Mouse (Mus musculus) neutrophil, adult 5-6 weeks (primary cell): ENCODE results near the gene Ntm. TPM values are rescaled to one million over a fixed set of nuclear protein-coding genes. Genes with fewer than 3 reads are reported as not detected.

Source experiments
- ATAC-seq: fragments of 151-379, 151-347 bp; 2 replicates; pipeline ENCODE4 v1.8.0; 2017; ENCODE audit warnings: mild to moderate bottlenecking, moderate TSS enrichment; ENCODE audit not compliant: insufficient number of reproducible peaks, poor library complexity, low FRiP score, severe bottlenecking; ENCODE audit errors: extremely low read depth
- total RNA-seq: library from RNA; stranded (forward); fragments of 200-1000 nt; gene quantifications from 2 replicates; pipeline ENCODE4 v1.2.3, GENCODE M21; 2017

Gene Ntm
- total RNA-seq, 1 experiment from 2014 or later: not detected

- no peak for ATAC-seq
Measured at GRCm38 (mm10) chr9:29183011-29183410, 779.9 kb downstream of the Ntm start.

GRCm38 (mm10) chr9:29181661-29182060 lies 781.3 kb downstream of the Ntm start:
- ATAC-seq: no peak

- no peak for ATAC-seq
Measured at GRCm38 (mm10) chr9:29165731-29166130, 797.2 kb downstream of the Ntm start.

DNA sequence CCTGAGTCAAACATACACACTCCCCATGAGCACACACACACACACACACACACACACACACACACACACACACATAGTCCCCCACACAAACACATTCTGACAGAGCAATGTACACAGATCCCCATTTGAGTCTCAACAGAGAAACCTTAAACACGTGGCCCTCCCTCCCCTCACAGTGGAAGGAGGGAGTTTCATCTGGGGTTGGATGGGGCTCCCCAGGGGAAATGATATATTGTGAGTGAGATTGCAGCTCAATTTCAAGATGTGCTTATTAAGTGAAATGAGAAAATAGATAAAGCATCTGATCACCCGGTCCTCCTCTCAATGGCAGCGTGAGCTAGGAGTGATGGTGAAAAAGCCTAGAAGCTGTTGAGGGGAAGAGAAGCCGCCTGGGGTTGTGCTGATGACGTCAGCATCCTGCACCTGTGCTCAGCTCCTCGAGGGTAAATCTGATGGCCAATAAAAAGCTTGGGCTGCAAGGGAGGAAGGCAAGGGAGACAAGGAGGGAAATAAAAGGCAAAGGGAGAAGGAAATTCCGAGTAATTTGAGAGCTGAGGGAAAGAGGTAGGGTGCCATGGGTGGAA lies 801.8 kb downstream of the Ntm start:
- no peak for ATAC-seq

DNA sequence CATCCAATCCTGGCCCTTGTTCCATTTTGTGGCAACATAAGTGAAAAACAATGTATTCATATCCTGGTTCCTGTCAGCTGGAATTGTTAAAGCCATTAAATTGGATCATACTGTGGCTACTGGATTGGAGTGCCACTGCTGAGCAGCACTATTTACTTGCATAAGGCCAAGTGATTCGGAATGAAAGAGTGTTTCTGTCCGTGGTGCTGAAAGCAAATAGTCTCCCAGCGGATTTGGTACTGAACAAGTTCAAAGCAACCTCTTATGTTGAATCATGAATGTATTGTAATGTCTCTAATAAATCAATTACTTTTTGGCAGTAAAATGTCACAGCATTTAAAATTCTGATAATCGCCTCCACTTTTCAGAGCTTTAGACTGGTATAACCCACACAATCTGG lies 817.0 kb downstream of the Ntm start:
- no peak for ATAC-seq

GRCm38 (mm10) chr9:29136039-29136438 lies 826.9 kb downstream of the Ntm start:
- ATAC-seq: no peak

GRCm38 (mm10) chr9:29130717-29131292 lies 832.1 kb downstream of the Ntm start:
- no peak for ATAC-seq

GRCm38 (mm10) chr9:29130316-29130715 lies 832.6 kb downstream of the Ntm start:
- no peak for ATAC-seq

DNA sequence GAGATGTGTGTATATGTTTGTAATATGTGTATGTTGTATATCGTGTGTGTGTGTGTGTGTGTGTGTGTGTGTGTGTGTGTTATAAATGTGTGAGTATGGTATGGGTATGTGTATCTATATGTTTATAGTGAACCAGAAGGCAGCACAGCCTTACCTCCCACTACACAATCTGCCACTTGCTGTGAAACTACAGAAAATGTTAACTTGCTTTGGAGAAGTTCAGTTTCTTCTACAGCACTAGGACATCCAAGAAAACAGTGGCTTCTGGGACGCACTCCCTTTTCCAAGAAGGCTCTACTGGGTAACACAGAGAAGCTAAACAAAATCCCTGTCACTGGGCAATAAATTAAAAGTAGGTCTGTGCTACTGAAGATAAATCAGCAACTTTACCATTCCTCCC lies 834.5 kb downstream of the Ntm start:
- ATAC-seq: no peak

GRCm38 (mm10) chr9:29124455-29124854 lies 838.5 kb downstream of the Ntm start:
- ATAC-seq: no peak

DNA sequence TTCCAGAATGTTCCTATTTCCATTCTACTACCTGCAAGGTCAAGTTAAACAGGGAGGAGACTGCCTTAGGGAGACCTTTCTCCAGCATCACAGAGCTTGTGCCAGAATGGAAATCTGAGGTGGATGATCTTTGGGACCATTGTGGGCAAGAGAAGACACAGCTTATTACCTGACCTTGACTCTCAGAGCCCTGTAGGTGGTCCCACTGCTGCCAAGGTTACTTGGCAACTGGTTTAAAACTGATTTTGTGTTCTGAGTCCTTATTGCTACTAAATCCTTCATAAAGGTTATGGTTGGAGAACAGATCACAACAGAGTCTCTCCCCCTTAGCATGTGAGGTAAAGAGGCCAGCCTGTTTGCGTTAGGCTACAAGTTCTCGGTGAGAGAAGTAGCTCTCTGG lies 839.1 kb downstream of the Ntm start:
- no peak for ATAC-seq

- no peak for ATAC-seq
Measured at GRCm38 (mm10) chr9:29117561-29118112, 845.3 kb downstream of the Ntm start.

GRCm38 (mm10) chr9:29115337-29115736 lies 847.6 kb downstream of the Ntm start:
- ATAC-seq: no peak

DNA sequence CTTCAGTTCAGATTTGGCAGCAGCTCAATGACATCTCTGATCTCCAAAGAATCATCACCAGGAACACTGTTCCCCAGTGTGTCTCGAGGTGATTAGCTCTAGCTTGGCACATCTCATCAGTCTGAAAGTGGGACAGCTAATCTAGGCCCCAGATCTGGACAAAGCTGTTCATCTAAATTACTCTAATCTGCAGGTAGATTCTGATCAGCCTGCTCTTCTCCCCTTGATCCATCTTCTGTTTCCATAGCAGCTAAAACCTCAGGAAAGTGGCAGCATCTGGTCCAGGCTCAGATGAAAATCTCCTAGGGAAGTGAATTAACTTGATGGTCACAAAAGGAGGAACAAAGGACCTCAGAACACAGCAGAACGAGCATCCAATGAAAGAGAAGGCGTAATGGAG lies 856.2 kb downstream of the Ntm start:
- ATAC-seq: no peak

- ATAC-seq: no peak
Measured at GRCm38 (mm10) chr9:29104442-29104841, 858.5 kb downstream of the Ntm start.

DNA sequence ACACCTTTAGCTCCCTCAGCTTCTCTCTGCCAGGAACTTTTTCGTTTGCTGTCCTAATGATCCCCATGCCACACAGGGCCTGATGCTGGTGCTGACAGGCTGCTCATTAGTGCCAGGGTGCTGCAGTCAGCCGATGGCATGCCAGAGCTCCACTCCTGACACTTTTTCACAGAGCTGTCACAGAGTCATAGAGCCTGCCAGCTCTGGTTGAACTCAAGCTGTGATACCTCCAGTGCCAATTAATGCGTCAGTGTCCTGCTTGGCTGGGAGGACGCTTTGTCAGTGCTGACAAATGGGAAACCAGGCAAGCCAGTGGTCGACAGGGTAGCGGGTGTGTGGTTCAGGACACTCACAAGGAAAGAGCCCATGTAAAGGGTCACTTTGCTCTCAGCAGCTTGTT lies 858.9 kb downstream of the Ntm start:
- ATAC-seq: no peak

GRCm38 (mm10) chr9:29100624-29101023 lies 862.3 kb downstream of the Ntm start:
- no peak for ATAC-seq

GRCm38 (mm10) chr9:29092443-29092842 lies 870.5 kb downstream of the Ntm start:
- ATAC-seq: no peak

DNA sequence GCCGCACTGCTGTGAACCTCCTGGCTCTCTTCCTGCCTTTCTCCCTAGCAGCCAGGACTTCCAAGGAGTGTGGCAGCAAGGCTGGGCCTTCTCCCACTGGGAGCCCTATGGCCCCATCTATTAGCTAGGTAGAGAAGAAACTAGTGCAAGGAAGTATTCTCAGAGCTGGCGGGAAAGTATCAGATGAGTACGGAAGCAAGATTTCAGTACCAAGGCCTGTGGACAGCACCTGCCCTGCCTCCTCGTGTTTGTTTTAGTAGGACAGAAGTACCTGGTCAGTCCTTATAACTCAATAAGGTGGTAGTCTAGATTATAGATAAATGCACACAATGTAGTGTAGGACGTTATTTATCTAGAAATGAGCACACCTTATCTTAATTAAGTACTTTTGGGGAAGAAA lies 874.3 kb downstream of the Ntm start:
- ATAC-seq: no peak

- ATAC-seq: no peak
Measured at GRCm38 (mm10) chr9:29087656-29088055, 875.3 kb downstream of the Ntm start.

- ATAC-seq: no peak
Measured at GRCm38 (mm10) chr9:29087171-29087570, 875.8 kb downstream of the Ntm start.
